Mouse (Mus musculus) megakaryocyte, embryonic 14.5 days (primary cell): ENCODE measurements around the gene Ovol3.

ENCODE experiments used
- FLI1 ChIP-seq: IDR thresholded peaks from 2 replicates; pipeline ENCODE4 v1.6.1; 2012; ENCODE audit warnings: low read length, inconsistent platforms, mixed read lengths
- GATA1 ChIP-seq: IDR thresholded peaks from 3 replicates; pipeline ENCODE4 v1.6.1; 2012; ENCODE audit warnings: mixed read lengths, low read length, inconsistent platforms, borderline replicate concordance

DNA sequence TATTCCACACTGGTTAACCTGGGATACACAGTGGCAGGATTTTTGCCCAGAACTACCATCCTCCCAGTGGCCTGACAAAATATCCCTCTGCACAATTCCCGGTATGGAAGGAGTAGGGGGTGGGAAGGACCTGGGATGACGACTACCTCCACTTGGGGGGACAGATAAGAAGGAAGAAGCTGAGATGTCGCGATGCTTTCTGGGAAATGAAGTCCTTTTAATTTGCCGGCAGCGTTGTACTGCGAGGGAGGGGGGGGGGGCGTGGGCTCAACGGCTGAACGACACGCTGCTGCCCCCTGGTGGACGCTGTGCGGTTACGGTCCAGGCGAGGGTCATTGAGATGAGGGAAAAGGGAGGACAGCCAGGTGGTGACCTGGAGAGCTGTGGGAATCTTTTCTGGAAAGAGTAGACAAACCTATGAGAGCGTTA, 18.8 kb downstream of the Ovol3 start:
- no peak for TF ChIP-seq GATA1
- no peak for TF ChIP-seq FLI1
